Mouse (Mus musculus) natural killer cell, adult 2 months (primary cell): ENCODE data around the gene Rbp7.
"Not testable (repeated sequence)": the region's sequence is repeated elsewhere in the genome, so short reads cannot be mapped to it uniquely, and the experiment has no call there.

ENCODE experiments used
- DNase-seq, 2 experiments: peaks; one replicate each; pipeline ENCODE4 v3.0.0; 2022; ENCODE audit warnings: low spot score in 2 of 2

The Rbp7 gene

DNA sequence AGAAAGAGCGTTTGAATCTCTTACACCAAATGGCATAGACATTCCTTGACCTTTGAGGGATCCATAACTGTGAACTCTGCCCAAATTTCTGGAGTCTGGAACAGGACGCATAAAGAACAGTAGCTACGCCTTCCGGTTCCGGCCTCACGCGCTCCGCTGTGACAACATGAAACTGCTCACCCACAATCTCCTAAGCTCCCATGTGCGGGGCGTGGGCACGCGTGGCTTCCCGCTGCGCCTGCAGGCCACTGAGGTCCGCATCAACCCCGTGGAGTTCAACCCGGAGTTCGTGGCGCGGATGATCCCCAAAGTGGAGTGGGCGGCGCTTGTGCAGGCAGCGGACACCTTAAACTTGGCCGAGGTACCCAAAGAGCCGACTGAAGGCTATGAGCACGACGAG lies 2.4 kb upstream of the Rbp7 start:
- DNase-seq = not testable (repeated sequence)

DNA sequence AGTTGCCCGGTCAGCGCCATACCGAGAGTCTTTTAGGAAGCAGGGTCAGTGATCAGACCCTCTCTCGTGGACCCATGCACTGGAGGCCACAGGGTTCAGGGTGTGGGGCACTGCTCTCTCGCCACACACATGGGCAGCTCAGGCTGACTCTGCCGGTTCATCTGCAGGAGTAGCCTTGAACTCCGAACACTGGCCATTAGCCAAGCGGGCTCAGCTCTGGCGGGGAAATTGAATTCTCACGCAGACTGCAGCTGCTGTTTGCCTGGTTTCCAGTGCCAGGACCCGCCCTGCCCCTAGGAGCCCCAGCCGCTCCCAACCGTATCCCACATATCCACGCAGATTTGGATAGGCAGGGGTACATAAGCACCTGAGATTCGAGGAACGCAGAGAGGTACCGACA lies 515 bp downstream of the Rbp7 start:
- no peak for DNase-seq

DNA sequence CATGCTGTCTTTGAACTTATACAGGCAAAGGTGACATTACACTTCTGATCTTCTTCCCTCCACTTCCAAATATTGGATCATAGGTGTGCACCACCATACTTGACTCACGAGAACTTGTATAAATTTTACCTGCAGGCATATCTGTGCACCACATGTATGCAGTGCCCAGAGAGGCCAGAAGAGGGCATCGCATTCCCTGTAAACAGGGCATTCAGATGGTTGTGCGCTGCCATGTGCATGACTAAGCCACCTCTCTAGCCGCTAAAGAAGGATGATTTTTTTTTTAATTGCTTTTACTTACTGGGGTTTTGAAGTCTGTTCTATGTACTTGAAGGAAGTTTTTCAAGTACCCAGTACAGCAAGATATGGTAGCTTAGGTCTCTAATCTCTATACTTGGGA lies 1.1 kb downstream of the Rbp7 start:
- DNase-seq = peak in 1 of 2 experiments; percentile 40

DNA sequence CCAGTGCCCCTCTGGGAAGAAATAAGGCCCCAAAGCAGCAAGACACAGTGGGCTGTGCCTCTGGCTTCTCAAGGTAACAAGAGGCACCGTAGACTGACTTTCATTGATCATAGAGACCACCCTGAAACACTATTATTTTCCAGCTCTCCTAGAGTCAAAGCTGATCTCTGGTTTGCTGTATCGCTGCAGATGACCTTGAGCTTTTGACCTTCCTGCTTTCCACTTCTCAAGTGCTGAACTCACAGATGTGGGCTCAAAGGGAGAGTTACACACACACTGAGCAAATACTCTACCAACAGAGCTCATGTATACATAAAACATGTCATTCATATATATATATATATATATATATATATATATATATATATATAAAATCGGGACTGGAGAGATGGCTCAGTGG lies 4.1 kb downstream of the Rbp7 start:
- DNase-seq = no peak

DNA sequence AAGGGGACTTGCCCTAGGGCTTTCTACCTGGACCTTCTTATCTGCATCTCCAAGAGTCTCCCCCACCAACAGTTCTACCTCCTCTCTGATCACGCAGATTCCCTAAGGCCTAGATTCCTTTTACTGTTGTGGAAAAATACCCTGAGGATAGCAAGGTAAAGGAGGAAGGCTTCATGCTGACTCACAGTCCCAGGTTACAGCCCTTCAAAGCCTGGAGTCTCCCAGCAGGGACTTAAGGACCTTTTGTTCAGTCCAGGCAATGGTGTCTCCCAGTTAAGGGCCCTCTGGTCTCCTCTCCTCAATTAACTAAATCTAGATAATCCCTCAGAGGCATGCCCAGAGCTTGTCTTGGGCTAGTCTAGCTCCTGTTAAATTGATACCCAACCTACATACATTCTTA lies 8.5 kb downstream of the Rbp7 start:
- DNase-seq = no peak

DNA sequence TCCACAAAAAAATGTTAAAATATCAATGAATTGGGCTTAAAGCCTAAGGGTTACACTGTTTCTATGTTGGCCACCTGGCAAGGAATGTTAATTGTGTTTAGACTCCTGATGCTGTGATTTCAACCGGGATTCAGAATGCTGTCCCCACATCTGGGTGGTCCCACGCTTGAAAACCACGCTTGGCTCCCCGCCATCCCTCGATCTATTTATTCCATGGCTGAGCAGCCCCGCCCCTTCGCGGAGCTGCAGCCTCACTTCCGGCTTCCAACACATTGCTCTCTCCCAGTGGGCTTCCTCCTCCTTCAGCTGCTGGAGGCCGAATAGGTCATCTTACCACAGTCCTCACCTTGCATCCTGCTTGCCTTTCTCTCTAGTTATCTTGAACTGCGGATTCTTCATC lies 8.9 kb downstream of the Rbp7 start:
- DNase-seq = no peak

DNA sequence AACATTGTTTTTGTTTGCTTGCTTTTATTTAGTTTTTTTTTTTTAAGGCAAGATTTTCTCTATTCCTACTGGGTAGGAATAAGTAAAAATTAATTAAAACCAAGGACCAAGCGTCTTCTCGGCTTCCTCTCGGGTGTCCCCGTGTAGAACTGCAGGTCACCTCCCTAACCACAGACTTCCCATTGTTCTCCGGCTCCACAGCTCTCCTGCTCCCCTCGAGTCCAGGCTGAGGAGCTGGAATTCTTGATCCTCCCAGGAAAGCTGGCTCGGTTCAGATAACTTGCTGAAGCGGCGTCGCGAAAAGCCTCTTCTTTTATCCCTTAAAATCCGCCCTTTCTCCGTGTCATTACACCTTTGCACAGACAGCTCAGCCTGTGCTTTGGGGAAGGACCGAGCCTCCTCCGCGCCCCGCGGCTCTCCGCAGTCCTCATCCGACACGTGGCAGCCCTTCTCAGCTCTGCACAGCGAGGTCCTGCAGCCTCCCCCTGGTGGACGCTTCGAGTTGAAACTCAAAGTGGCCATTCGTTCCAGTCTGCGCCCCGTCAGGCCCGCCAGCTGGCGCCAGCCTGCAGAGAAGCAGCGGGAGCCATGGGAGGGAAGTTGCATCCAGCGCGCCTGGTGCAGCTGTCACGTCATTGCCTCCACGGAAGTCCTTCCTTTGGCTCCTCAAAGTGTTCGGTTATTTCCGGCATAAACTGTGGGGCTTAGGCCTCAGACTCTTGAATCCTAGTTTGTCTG lies 9.6 kb downstream of the Rbp7 start:
- peak; percentile 67 to 79 for DNase-seq

DNA sequence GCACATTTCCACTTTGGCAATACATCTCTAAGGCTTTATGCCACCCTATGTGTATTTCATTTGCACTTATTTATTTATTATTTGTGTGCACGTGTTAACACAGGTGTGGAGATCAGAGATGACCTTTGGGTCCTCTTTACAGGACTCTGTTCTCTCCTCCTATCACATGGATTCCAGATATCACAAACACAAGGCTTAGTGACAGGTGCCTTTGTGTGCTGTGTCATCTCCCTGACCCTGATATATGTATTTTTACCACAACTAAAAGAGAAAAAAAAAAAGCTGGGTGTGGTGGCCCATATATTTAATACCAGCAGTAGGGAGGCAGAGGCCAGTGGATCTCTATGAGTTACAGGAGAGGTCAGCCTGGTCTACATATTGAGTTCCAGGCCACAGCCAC lies 10.3 kb downstream of the Rbp7 start:
- DNase-seq = no peak

DNA sequence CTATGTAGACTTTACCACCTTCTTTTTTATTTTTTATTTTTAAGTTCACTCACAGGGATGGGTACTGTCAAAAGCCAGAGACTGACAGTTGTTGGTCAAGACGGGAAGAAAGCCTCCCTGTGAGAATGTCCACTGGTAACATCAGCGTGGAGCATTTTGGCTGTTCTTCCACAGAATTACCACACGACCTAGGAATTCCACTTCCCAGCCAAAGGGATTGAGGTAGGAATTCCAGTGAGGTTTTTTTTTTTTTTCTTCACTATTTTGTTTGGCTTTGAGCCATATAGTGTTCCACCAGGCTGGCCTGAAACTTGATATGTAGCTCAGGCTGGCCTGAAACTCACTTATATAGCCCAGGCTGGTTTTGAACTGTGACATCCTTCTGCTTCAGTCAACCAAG lies 12.3 kb downstream of the Rbp7 start:
- no peak for DNase-seq

DNA sequence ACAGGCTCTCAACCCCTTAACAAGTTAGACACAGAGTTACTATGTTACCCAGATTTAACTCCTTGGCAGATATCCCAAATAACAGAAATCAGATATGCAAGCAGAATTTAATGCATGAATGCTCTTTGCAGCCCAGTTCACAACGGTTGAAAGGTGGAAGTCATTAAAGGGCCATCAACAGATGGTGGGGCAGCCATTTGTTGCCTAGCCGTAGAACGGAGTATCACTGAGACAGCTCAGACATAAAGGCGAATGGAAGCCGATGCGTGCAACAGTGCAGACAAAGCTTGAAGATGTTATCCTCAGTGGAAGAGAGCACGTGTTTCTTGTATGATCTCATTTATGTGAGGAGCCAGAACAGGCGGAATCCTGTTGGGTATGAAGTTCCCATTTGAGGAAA lies 14.2 kb downstream of the Rbp7 start:
- no peak for DNase-seq

DNA sequence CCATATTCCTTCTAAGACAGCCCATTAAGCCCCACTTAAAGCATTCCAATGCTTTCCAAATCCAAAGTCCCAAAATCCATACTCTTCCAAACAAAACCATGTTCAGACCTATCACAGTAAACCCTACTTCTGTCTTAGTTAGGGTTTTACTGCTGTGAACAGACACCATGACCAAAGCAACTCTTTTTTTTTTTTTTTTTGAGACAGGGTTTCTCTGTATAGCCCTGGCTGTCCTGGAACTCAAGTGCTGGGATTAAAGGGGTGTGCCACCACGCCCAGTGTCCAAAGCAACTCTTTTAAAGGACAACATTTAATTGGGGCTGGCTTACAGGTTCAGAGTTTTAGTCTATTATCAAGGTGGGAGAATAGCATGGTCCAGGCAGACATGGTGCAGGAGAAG lies 22.9 kb downstream of the Rbp7 start:
- DNase-seq = not testable (repeated sequence)

DNA sequence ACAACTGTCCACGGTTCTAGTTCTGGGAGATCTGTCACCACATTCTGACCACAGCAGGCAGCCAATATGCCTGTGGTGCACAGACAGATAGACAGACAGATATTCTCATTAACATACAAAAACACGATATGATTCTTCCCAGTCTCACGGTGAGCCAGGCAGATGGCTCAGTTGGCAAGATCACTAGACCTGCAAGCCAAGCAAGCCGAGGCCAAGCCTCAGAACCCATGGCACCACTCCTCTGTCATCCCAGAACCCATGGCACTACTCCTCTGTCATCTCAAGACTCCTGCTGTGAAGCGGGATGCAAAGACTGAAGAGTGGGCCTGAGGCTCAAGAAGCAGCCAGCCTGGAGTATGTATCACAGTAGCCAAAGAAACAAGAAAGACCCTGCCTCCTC lies 25.2 kb downstream of the Rbp7 start:
- DNase-seq = no peak

DNA sequence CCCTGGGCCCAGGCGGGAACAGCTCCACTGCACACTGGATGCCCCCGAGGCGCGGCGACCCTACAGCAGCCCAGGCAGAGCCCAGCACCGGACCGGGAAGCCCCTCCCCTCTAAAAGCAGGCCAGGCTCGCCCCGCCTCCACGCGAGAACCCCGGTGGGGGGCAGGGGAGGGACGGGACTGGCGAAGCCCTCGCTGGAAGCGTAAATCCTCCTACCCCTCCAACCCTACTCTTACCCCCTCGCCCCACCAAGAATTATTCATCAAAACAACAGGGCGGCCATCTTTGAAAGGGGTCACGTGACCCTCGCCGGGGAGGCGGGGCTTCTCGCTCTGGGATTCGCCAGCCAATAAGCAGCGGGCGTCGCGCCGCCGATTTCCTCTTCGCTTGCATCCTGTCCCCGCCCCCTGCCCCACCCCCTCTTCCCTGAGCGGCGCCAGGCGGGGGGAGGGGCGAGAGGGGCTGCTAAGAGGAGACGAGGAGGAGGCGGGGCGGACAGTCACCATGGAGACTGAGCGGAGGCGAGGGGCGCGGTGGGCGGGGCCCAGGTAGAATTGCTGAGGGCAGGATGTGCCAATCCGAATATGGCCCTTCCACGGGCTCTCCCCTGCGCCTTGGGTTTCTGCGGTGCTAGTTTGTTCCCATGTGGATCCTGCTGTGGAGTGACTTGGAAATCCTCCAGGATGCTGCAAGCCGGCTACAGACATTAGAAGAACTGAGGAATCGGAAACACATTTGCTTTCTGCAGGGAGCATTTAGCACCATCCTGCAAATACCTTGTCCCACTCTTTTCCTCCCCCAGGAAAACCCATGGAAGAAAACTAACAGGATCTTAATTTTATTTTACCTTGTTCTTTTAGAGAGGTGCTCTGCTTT lies 28.2 kb downstream of the Rbp7 start, which contains the start of gene Ube4b:
Gene Ube4b, minus strand, starts transcription at position 425 of the 875 bp plus-strand sequence.
- DNase-seq = peak; percentile 89 to 94

DNA sequence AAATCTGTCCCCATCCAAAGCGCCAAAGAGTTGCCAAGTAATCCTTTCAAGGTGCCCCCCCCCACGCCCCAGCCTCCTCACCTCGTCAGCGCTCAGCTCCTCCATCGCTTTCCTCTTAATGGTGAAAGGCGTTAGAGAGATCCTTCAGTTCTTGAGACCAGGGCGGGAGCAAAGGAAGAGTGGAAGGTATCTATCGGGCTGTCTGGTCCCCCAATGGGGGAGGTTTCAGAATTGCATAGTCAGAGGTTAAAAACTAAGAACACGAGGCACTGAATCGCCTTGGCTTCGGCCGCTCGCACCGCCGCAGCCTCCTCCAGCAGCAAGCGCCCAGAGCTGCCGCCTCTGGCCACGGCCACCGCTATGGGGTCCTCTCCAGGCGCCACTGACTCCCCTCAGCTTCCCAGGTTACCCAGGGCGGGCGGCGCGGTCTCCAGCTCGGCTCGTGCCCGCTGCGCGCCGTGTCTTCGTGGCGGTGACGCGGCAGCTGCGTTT lies 28.9 kb downstream of the Rbp7 start:
- DNase-seq = peak in 1 of 2 experiments; percentile 12

DNA sequence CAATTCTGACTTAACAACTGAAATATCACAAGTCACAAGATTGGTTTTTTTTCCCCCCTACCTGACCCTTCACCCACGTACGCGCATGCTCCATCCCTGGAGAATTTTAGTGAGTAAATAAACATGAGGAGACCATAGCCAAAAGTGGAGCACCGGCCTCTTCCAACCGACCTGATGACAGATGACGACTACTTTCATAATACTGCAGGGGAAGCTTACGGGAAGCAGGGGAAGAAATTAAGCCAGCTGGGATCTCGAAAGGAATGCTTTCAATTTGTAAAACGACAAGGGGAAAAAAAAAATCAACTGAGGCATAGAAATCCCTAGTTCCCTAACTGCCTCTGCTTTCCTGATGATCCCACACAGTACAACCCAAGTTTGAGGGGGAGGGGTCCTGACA lies 30.0 kb downstream of the Rbp7 start:
- DNase-seq = no peak

DNA sequence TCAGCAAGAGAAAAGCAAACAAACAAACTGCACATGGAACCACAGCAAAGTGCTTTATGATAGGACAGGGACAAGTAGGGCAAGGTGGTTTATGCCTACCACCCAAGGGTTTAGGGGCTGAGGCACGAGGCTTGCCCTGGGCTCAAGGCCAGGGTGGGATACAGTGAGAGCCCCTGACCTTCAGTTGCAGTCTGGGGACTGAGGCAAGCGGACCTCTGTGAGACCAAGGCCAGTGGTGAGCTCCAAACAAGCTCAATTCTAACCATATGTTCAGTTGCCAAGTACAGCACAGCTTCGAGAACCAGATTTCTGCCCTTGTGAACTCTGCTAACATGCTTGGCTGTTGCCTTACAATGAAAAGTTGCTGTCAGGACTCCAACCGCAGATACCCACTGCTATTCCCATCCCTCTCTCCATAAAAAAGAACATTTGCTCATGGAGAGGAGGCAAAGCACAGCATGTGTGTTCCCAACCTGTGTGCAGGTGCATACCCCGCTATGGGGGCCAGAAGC lies 36.9 kb downstream of the Rbp7 start:
- no peak for DNase-seq

DNA sequence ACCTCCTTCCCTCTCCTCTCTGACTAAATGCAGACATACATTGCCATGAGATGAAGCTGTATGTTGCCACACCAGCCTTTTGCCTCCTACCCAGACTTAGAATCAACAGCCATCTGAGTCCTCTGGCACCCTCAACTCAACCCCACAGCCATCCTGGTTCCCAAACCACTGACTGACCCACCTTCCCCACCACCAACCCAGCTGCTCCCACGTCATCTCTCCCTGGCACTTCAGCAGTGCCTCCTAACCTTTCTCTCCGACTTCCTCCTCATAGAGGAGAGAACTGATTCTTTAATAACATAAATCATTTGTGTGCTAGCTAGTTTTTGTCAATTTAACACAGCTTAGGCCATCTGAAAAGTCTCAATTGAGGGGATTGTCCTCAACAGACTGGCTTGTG lies 37.8 kb downstream of the Rbp7 start:
- no peak for DNase-seq

DNA sequence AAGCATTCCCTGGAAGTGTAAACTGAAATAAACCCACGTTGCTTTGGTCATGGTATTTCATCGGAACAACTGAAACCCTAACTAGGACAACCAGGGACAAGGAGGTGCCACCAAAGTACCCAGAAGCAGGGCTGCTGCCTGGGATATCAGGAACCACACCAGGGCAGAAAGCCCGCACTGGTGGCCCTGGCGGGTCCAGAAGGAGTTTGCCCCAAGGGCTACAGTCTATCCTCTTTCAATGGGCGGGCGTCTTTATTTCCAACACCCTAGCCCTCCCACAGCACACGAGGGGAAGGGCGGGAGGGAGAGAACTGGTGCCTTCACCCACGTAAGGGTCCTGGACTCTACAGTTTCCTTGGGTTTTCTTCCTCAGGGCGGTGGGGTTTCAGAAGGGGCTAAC lies 38.4 kb downstream of the Rbp7 start:
- DNase-seq = no peak

DNA sequence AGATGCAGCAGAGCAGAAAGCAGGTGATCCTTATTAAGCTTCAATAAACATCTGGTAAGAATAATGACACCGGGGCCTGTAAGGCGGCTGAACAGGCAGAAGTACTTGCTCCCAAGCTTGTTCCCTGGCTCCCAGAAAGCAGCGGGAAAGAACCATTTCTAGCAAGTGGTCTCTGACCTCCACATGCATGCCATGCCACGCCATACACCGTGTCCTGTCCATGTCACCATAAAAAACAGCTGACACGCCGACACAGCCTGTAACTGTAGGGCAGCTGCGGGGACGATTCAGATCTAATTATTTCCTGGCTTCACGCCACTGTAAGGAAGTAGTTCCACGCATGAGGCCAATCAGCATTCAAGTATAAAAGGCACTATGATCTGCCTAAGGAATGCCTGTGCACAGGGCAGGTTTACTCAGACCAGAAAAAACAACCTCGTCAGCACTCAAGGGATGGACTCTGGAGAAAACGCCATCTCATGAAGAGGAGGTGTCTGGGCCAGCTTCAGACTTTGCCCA lies 39.1 kb downstream of the Rbp7 start:
- DNase-seq = no peak

DNA sequence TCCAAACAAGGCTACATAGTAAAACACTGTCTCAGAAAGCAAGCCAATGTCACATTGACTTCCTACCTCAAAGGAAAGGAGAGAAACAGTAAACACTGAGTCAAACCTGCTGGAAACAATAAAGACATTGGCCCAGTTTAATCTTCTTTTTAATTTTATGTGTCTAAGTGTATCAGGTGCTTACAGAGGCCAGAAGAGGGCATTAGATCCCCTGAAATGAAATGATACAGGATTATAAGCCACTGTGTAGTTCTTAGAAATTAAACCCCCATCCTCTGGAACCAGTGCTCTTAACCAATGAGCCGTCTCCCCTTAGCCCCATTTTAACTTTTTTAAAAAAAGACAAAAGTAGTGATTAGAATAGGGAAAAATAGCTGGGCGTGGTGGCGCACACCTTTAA lies 40.5 kb downstream of the Rbp7 start:
- no peak for DNase-seq

DNA sequence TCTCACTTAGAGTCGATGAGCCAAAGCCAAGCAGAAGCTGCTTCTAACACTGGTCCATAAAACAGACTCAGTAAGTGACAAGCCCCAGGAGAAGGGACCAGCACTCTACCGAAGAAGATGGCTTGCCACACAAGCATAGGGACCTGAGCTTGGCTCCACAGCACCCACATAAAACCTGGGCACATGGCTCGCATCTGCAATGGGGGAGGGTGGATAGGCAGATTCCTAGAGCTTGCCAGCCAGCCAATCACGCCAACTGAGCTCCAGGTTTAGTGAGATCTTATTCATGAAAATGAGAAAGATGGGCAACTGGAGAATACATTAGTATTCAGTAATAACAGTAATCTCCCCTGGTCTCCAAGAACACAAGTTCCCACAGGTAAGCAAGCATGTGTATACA lies 45.0 kb downstream of the Rbp7 start:
- DNase-seq = no peak

DNA sequence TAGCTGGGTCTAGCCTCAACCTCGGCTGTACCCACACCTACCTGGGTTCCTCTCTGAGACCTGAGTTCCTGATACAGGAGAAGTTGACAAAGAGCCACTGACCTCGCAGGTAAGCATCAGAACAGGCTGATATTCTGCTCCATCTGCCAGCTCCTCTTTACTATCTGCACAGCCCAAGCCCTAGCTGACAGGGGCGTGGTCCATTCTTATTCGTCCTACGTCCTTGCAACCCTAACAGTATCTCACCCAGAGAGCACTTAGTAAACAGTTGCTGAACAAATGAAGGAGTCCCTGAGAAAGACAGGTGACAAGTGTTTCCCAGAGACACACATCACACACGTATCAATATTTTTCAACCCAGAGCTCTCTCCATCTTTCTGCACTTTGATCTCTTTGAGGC lies 46.4 kb downstream of the Rbp7 start:
- no peak for DNase-seq

DNA sequence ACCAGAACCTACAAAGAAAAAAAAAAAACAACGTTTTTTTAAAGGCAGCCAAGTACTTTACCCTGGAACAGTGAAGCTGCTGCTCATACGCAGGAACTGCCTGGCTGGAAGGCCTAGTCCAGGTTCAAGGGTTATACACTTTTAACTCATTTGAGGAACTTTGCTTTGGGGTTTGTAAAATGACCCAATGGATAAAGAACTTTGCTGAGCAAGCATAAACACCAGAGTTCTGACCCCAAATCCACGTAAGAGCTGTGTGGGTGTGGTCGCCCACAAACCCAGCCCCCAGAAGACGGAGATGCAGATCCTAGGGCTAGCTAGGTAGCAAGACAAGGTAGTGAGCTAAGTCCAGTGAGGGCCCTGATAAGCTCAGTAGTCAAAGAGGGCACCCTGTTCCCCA lies 47.3 kb downstream of the Rbp7 start:
- DNase-seq = no peak
